ENCODE assay signal across 8 mouse cellular contexts in the genomic region with DNA sequence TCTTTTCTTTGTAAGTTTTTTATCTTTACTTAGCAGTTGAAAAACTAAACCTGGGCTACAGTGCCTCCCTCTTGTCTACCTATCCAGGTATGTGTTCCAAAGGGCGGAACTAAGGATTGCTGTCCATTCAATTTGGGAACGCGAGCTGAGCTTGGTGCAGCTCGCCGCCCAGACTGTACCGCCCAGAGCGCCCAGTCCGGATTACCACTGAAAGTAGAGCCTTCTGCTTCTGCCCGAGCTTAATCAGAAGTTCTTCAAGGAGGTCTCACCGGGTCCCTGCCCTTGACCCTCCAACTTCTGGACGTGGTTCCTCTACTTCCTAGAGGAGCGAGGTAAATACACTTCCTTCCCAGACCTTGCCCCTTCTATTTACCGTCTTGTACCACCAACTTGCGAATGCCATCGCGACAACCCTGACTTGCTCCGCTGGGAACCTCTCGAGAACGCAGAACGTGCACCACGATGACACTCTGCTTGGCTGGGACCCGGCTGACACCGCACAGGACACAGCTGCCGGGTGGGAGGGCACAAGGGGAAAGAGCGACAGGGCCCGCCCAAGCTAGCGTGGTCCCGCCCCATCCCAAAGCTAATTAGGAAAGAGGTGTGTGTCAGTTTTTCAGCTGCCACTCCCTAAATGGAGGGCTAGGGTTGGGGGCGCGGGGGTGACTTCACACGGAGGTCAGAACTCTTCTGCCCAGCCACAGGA. TPM values are rescaled to one million over a fixed set of nuclear protein-coding genes. Genes with fewer than 3 reads are reported as not detected.
DNase-seq lines count a peak whose midpoint lies in the region; ATAC-seq and TF ChIP-seq lines count a peak whose summit lies in the region.

No protein-coding gene starts in this region.

- H3K4me2 ChIP-seq in embryonic facial prominence, embryonic 11.5 days (ENCODE audit: low read depth, low read length), result peak overlapping the region; percentile 94
- peak overlapping the region; percentile 80 for H3K4me2 ChIP-seq in lung, embryonic 14.5 days
- H3K4me2 ChIP-seq in neural tube, embryonic 14.5 days (ENCODE audit: low read depth, low read length), result peak overlapping the region; percentile 98

- H3K9ac ChIP-seq in embryonic facial prominence, embryonic 11.5 days (replicated peaks; ENCODE audit: low read length), result peak overlapping the region; percentile 67
- peak overlapping the region; percentile 76 for H3K9ac ChIP-seq in lung, embryonic 14.5 days
- H3K9ac ChIP-seq in neural tube, embryonic 14.5 days (replicated peaks; ENCODE audit: low read depth, low read length), result peak overlapping the region; percentile 54

- peak; percentile 61 to 77 for DNase-seq in CD8-positive naive resting alpha-beta T cell, adult 2 months (ENCODE audit: low read depth in 2 of 2, low spot score in 2 of 2)
- peak; percentile 79 for DNase-seq in adrenal gland, adult 8-10 months
- DNase-seq in embryonic facial prominence, embryonic 11.5 days (ENCODE audit: low spot score), result peak; percentile 61
- peak; percentile 99 for DNase-seq in heart, adult 11 months
- peak; percentile 76 for DNase-seq in kidney, adult 11 months
- DNase-seq in lung, embryonic 14.5 days, result peak; percentile 87
- DNase-seq in thymus, postnatal 10 days (ENCODE audit: low spot score in 2 of 2), result peak; percentile 78 to 80

- no peaks in the 10 kb centered on the region for H3K9me3 ChIP-seq in embryonic facial prominence, embryonic 11.5 days (replicated peaks; ENCODE audit: control insufficient read depth, low read length)
- H3K9me3 ChIP-seq in lung, embryonic 14.5 days (ENCODE audit: low read depth, low read length), result no peaks in the 10 kb centered on the region
- no peaks in the 10 kb centered on the region for H3K9me3 ChIP-seq in neural tube, embryonic 14.5 days (ENCODE audit: control insufficient read depth, low read length)

- WGBS in embryonic facial prominence, embryonic 11.5 days, result under 1% methylated on average over 28 of the region's 31 CpGs
- 1% methylated on average over 31 of the region's 31 CpGs for WGBS in lung, embryonic 14.5 days
- WGBS in neural tube, embryonic 14.5 days, result 1% methylated on average over 31 of the region's 31 CpGs

- H3K4me1 ChIP-seq in embryonic facial prominence, embryonic 11.5 days (ENCODE audit: control insufficient read depth, insufficient read depth, low read length), result no peaks in the 10 kb centered on the region
- H3K4me1 ChIP-seq in lung, embryonic 14.5 days (ENCODE audit: insufficient read depth), result no peaks in the 10 kb centered on the region; the same call in 1 of the 2 replicates
- H3K4me1 ChIP-seq in neural tube, embryonic 14.5 days (ENCODE audit: control insufficient read depth, insufficient read depth, low read length), result no peaks in the 10 kb centered on the region

- H3K36me3 ChIP-seq in embryonic facial prominence, embryonic 11.5 days (replicated peaks; ENCODE audit: control insufficient read depth, insufficient read depth, low read depth, low read length), result no peaks in the 10 kb centered on the region
- H3K36me3 ChIP-seq in lung, embryonic 14.5 days (ENCODE audit: insufficient read depth), result no peaks in the 10 kb centered on the region
- no peaks in the 10 kb centered on the region for H3K36me3 ChIP-seq in neural tube, embryonic 14.5 days (ENCODE audit: control insufficient read depth, insufficient read depth, low read length)

- peak overlapping the region; percentile 72 for H3K4me3 ChIP-seq in embryonic facial prominence, embryonic 11.5 days (ENCODE audit: low read depth, low read length)
- H3K4me3 ChIP-seq in lung, embryonic 14.5 days (ENCODE audit: low read depth, low read length), result peak overlapping the region; percentile 72
- H3K4me3 ChIP-seq in neural tube, embryonic 14.5 days (ENCODE audit: low read depth, low read length), result peak overlapping the region; percentile 61

- peak; percentile 91 for ATAC-seq in embryonic facial prominence, embryonic 11.5 days (replicated peaks; ENCODE audit: insufficient number of reproducible peaks, low FRiP score, low TSS enrichment, low read depth)
- peak; percentile 98 for ATAC-seq in lung, embryonic 14.5 days (ENCODE audit: insufficient read depth)
- peak; percentile 93 for ATAC-seq in neural tube, embryonic 14.5 days (ENCODE audit: low read depth)

- H3K27ac ChIP-seq in embryonic facial prominence, embryonic 11.5 days (replicated peaks; ENCODE audit: low read depth, low read length), result 0 out of 2 replicates have a peak overlapping the region, but pooled peaks have one; percentile 8
- H3K27ac ChIP-seq in lung, embryonic 14.5 days (ENCODE audit: low read depth), result peak overlapping the region; percentile 87
- no peak overlapping the region for H3K27ac ChIP-seq in neural tube, embryonic 14.5 days (ENCODE audit: low read depth, low read length)

- H3K27me3 ChIP-seq in embryonic facial prominence, embryonic 11.5 days (ENCODE audit: control insufficient read depth, insufficient read depth, low read length), result no peaks in the 10 kb centered on the region
- no peaks in the 10 kb centered on the region for H3K27me3 ChIP-seq in lung, embryonic 14.5 days (ENCODE audit: insufficient read depth, low read length)
- peaks cover 4% of the 10 kb centered on the region; the same call in 1 of the 2 replicates for H3K27me3 ChIP-seq in neural tube, embryonic 14.5 days (ENCODE audit: control insufficient read depth, insufficient read depth, low read length)

- TF ChIP-seq CTCF in lung, embryonic 14.5 days (IDR thresholded peaks at IDR 0.05; ENCODE audit: low read depth), result no peak

RNA-seq across cellular contexts. Expression of gene Cast, which starts 1.0 kb away (rescaled TPM):
- 10 to 100 TPM; 66.7 to 86.2 (median 75.7) TPM for total RNA-seq in adrenal gland, adult 8-10 months (2022)
- 22.3 and 24.4 TPM in 2 replicates for polyA plus RNA-seq in embryonic facial prominence, embryonic 11.5 days (2014; fragmentation: Nextera tagmentation; extraction: Ambion mirVana)
- polyA plus RNA-seq in lung, embryonic 14.5 days (2014; fragmentation: Nextera tagmentation; extraction: Ambion mirVana), result 28.0 and 35.4 TPM in 2 replicates
- 5.3 and 11.3 TPM in 2 replicates for polyA plus RNA-seq in neural tube, embryonic 14.5 days (2014; fragmentation: Nextera tagmentation; extraction: Ambion mirVana)
